Mouse (Mus musculus): Measurements from ENCODE around the gene Capzb.

DNA sequence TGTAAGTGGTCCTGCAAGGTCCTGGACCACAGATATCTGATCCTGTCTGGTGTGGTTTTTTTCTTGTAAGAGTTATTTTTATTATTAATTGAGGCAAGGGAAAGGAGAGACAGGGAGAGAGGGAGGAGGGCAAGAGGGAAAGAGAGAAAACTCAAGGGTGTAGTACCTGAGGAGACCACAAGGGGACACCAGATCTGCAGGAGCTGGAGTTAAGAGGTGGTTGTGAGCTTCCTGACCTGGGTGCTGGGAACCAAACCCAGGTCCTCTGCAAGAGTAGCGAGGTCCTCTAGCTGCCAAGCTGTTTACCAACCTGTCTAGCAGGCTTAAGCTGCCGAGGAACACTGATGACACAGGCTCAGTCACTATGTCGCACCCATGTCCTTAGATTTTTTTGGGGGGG is 14.8 kb upstream of the Capzb start:
- TF ChIP-seq CTCF (conservative IDR thresholded peaks at IDR 0.05; ENCODE audit: low read length) = peak; percentile 89
- no peak for TF ChIP-seq POU5F1 (IDR thresholded peaks at IDR 0.05; ENCODE audit: borderline replicate concordance, low read length)
- no peak for TF ChIP-seq NANOG (IDR thresholded peaks at IDR 0.05; ENCODE audit: borderline replicate concordance, low read length)
